Mouse (Mus musculus) layer of hippocampus, adult 6 months (tissue): ENCODE measurements around the gene Olfr923. TPM values are rescaled to one million over a fixed set of nuclear protein-coding genes. Genes with fewer than 3 reads are reported as not detected.

Source experiments
- long read RNA-seq, 2 experiments: library from polyadenylated mRNA; unstranded; transcript quantifications; one replicate each; pipeline ENCODE4 v2.0.0; 2019 to 2020
- polyA plus RNA-seq: library from polyadenylated mRNA; unstranded; fragments of <200 nt; fragmentation: Nextera tagmentation; gene quantifications from 2 replicates; pipeline ENCODE4 v1.2.3, GENCODE M21; 2021

Gene Olfr923
- not detected in 2 replicates for polyA plus RNA-seq
- long read RNA-seq, experiment 1: 0 reads
- long read RNA-seq, experiment 2: 0 reads

DNA sequence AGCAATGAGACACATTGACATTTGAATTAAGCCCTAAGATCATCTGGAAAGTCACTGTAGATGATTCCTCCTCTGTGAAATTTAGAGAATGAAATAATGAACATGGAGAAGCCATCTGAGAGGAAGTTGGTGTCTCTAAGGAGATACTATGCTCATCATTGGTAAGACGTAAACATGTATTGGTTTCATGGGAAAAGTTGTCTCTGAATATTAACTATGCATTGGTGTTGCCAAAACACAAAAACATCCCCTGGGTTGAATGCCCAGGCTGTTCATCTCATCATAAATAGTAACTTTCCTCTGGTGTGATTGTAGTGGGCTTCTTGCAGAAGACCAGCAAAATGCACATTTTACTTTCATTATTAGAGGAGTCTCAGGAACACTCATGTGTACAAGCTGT is at the start of gene Olfr923:
Gene Olfr923, plus strand, starts transcription at position 301 of the 400 bp plus-strand sequence.

DNA sequence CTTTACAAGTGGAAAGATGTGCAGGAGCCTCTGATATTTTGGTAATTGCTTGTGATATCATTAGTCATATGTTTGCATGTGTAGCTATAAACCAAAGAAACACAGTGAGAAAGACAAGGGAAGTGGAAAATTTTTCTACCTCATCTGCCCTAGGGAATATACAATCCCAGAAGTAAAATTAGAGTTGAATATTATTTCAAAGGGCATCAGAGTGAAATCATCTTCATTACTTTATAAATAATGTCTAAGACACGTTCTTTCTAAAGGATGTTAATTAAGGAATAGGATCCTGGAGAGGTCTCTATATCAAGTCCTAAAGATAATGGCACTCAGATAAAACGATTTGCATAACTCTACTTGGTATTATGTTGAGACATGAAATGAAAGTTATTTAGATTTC is 12.0 kb upstream of the Olfr923 start, which contains the start of gene Olfr922:
Gene Olfr922, plus strand, starts transcription at position 301 of the 400 bp plus-strand sequence.

GRCm38 (mm10) chr9:38844149-38844548 is 17.8 kb downstream of the Olfr923 start, which contains the start of gene Olfr924:
Olfr924 (plus strand) TSS chr9:38844449.

DNA sequence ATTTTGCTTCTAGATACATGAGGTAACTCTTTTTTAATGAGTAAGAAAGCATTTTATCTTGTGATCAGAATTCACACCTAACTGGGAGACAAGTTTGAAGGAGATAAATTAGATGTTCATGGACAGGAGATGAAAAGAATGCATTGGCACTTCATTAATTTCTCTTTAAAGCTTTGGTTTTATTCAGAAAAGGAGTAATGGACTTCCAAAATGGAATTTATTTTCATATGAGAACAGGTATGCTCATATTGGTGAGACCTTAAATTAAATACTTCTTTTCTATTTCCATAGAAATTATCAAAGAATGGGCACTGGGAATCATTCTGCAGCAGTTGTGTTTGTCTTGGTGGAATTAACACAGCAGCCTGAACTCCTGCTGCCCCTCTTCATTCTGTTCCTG is 28.4 kb downstream of the Olfr923 start, which contains the start of gene Olfr26:
Gene Olfr26, plus strand, starts transcription at position 301 of the 400 bp plus-strand sequence.

GRCm38 (mm10) chr9:38876826-38877225 is 50.5 kb downstream of the Olfr923 start, which contains the start of gene Olfr926:
Olfr926 (plus strand) TSS chr9:38877126.

Other genes with a start within 250 kb of the Olfr923 start
- gene Olfr912, start 246.4 kb upstream of the Olfr923 start, polyA plus RNA-seq: not detected in 2 replicates
- not detected in 2 replicates for gene Olfr913, start 233.8 kb upstream of the Olfr923 start, polyA plus RNA-seq
- not detected in 2 replicates for gene Olfr914, start 221.4 kb upstream of the Olfr923 start, polyA plus RNA-seq
- gene Olfr916, start 166.7 kb upstream of the Olfr923 start, polyA plus RNA-seq: not detected in 2 replicates
- not detected in 2 replicates for gene Olfr917, start 160.7 kb upstream of the Olfr923 start, polyA plus RNA-seq
- gene Olfr918, start 151.9 kb upstream of the Olfr923 start, polyA plus RNA-seq: not detected in 2 replicates
- gene Olfr919, start 122.9 kb upstream of the Olfr923 start, polyA plus RNA-seq: not detected in 2 replicates
- 5.5 and 6.8 TPM in 2 replicates for gene Vwa5a, start 108.3 kb upstream of the Olfr923 start, polyA plus RNA-seq
- not detected in 2 replicates for gene Olfr920, start 74.2 kb upstream of the Olfr923 start, polyA plus RNA-seq
- not detected in 2 replicates for gene Olfr921, start 53.5 kb upstream of the Olfr923 start, polyA plus RNA-seq
- gene Olfr922, start 11.9 kb upstream of the Olfr923 start, polyA plus RNA-seq: not detected in 2 replicates
- gene Olfr924, start 17.9 kb downstream of the Olfr923 start, polyA plus RNA-seq: not detected in 2 replicates
- gene Olfr26, start 28.5 kb downstream of the Olfr923 start, polyA plus RNA-seq: not detected in 2 replicates
- gene Olfr926, start 50.6 kb downstream of the Olfr923 start, polyA plus RNA-seq: not detected in 2 replicates
- gene Olfr930, start 103.3 kb downstream of the Olfr923 start, polyA plus RNA-seq: not detected in 2 replicates
- not detected in 2 replicates for gene Olfr933, start 145.8 kb downstream of the Olfr923 start, polyA plus RNA-seq
- gene Olfr934, start 161.8 kb downstream of the Olfr923 start, polyA plus RNA-seq: not detected in 2 replicates
- gene Olfr935, start 173.1 kb downstream of the Olfr923 start, polyA plus RNA-seq: not detected in 2 replicates
- gene Olfr146, start 196.8 kb downstream of the Olfr923 start, polyA plus RNA-seq: not detected in 2 replicates
- not detected in 2 replicates for gene Olfr937, start 238.4 kb downstream of the Olfr923 start, polyA plus RNA-seq